In the genomic region with DNA sequence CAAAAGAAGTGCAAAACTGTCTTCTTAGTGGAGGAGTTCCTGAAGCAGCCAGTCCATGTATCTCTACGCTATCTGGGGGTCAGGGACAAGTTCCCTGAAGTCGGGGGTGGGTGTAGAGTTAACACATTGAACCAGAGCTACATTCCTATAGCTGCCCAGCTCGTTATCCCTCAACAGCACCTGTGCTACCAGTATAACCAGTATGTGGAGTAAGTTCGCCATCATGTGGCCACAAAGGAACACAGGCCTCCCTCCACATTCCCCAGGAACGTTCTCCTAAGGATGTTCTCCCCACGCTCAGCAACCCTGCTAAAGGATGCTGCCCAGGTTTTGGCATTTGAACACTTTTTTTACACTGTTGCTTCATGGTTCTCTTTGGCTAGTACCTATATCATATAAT, we compare ENCODE assay signal across 8 mouse cellular contexts. TPM values are rescaled to one million over a fixed set of nuclear protein-coding genes. Genes with fewer than 3 reads are reported as not detected.
DNase-seq lines count a peak whose midpoint lies in the region; ATAC-seq and TF ChIP-seq lines count a peak whose summit lies in the region.

No protein-coding gene starts in this region.

- ATAC-seq in neural tube, embryonic 11.5 days (ENCODE audit: insufficient read depth, low FRiP score, low TSS enrichment) = no peak

- no peak overlapping the region for H3K4me2 ChIP-seq in neural tube, embryonic 11.5 days (ENCODE audit: low read depth)

- TF ChIP-seq CTCF in kidney, adult 2 months (conservative IDR thresholded peaks at IDR 0.05; ENCODE audit: insufficient read depth, insufficient read length, low read depth, low read length) = peak; percentile 59

- no peaks in the 10 kb centered on the region for H3K27me3 ChIP-seq in kidney, adult 2 months (replicated peaks; ENCODE audit: control insufficient read depth, insufficient read depth, low read length)
- H3K27me3 ChIP-seq in embryonic facial prominence, embryonic 10.5 days (replicated peaks; ENCODE audit: low read depth, poor library complexity, severe bottlenecking) = peaks cover 4% of the 10 kb centered on the region; the same call in 1 of the 2 replicates
- H3K27me3 ChIP-seq in neural tube, embryonic 11.5 days (ENCODE audit: control insufficient read depth, insufficient read depth, low read length) = no peaks in the 10 kb centered on the region

- DNase-seq in kidney, adult 2 months = peak; percentile 12
- no peak for DNase-seq in kidney, adult 18-20 months
- DNase-seq in ZHBTc4 (ENCODE audit: low read depth, low spot score) = peak; percentile 20
- DNase-seq in embryonic facial prominence, embryonic 10.5 days (ENCODE audit: low spot score) = peak; percentile 9
- peak; percentile 5 for DNase-seq in layer of hippocampus, adult 9-11 months
- DNase-seq in neural tube, embryonic 11.5 days (ENCODE audit: low spot score) = peak; percentile 13
- no peak for DNase-seq in thymus, postnatal 0 days (ENCODE audit: low spot score)
- no peak for DNase-seq in ovary, adult 18-20 months (ENCODE audit: low spot score)

- no peak for TF ChIP-seq POLR2A in kidney, adult 2 months (IDR thresholded peaks at IDR 0.05; ENCODE audit: low read depth, low read length)

- no peak overlapping the region for H3K4me3 ChIP-seq in kidney, adult 2 months (ENCODE audit: insufficient read depth, low read depth, low read length)
- H3K4me3 ChIP-seq in embryonic facial prominence, embryonic 10.5 days = no peak overlapping the region
- H3K4me3 ChIP-seq in neural tube, embryonic 11.5 days (ENCODE audit: low read depth, low read length) = no peak overlapping the region

- no peak overlapping the region for H3K27ac ChIP-seq in kidney, adult 2 months (ENCODE audit: insufficient read depth, low read depth, low read length)
- H3K27ac ChIP-seq in embryonic facial prominence, embryonic 10.5 days (replicated peaks) = no peak overlapping the region
- H3K27ac ChIP-seq in neural tube, embryonic 11.5 days (ENCODE audit: low read depth, low read length) = no peak overlapping the region

- H3K9ac ChIP-seq in neural tube, embryonic 11.5 days (ENCODE audit: low read length) = no peak overlapping the region

- H3K4me1 ChIP-seq in kidney, adult 2 months (ENCODE audit: control insufficient read depth, insufficient read depth, low read length) = no peaks in the 10 kb centered on the region
- no peaks in the 10 kb centered on the region for H3K4me1 ChIP-seq in embryonic facial prominence, embryonic 10.5 days
- no peaks in the 10 kb centered on the region for H3K4me1 ChIP-seq in neural tube, embryonic 11.5 days (ENCODE audit: control insufficient read depth, insufficient read depth, low read length)

- 13% methylated on average over 6 of the region's 6 CpGs for WGBS in kidney, adult 2 months
- 26% methylated on average over 6 of the region's 6 CpGs for WGBS in embryonic facial prominence, embryonic 10.5 days
- WGBS in neural tube, embryonic 11.5 days = 22% methylated on average over 6 of the region's 6 CpGs

- H3K9me3 ChIP-seq in embryonic facial prominence, embryonic 10.5 days = no peaks in the 10 kb centered on the region
- H3K9me3 ChIP-seq in neural tube, embryonic 11.5 days (ENCODE audit: control insufficient read depth, low read length) = no peaks in the 10 kb centered on the region

- H3K36me3 ChIP-seq in kidney, adult 2 months (ENCODE audit: control insufficient read depth, insufficient read depth, low read length) = no peaks in the 10 kb centered on the region
- H3K36me3 ChIP-seq in embryonic facial prominence, embryonic 10.5 days (replicated peaks) = no peaks in the 10 kb centered on the region
- no peaks in the 10 kb centered on the region for H3K36me3 ChIP-seq in neural tube, embryonic 11.5 days (ENCODE audit: control insufficient read depth, insufficient read depth, low read length)

RNA-seq across cellular contexts. Expression of a gene that starts 46.8 kb away (rescaled TPM):
- polyA plus RNA-seq in kidney, adult 2 months (2012; rRNA removed) = 5.5 and 6.6 TPM in 2 replicates
- 3.1 and 3.6 TPM in 2 replicates for polyA plus RNA-seq in embryonic facial prominence, embryonic 10.5 days (2016; fragmentation: Nextera tagmentation; extraction: Ambion mirVana)
- 7.1 and 8.5 TPM in 2 replicates for polyA plus RNA-seq in neural tube, embryonic 11.5 days (2014; fragmentation: Nextera tagmentation; extraction: Ambion mirVana)
- polyA plus RNA-seq in thymus, postnatal 0 days (2015; fragmentation: Nextera tagmentation; extraction: Ambion mirVana) = 5.6 and 5.7 TPM in 2 replicates

Comparison
In these comparisons a context has a peak if more than half of its experiments do, and no peak if none do; other contexts are left out.
1. DNase-seq: peak in kidney, adult 2 months (single experiment), ZHBTc4 (single experiment), embryonic facial prominence, embryonic 10.5 days (single experiment), layer of hippocampus, adult 9-11 months (single experiment) and neural tube, embryonic 11.5 days (single experiment); none in kidney, adult 18-20 months (single experiment), thymus, postnatal 0 days (single experiment) and ovary, adult 18-20 months (single experiment).